Mouse (Mus musculus) forebrain, embryonic 11.5 days (tissue): ENCODE results near the gene Il1rapl1. TPM values are rescaled to one million over a fixed set of nuclear protein-coding genes. Genes with fewer than 3 reads are reported as not detected.
"Not testable (repeated sequence)": the region's sequence is repeated elsewhere in the genome, so short reads cannot be mapped to it uniquely, and the experiment has no call there.

Experiments
- ATAC-seq: fragments of 200-750 bp; cut with Nextera tagmentation; replicated peaks from 2 replicates; pipeline ENCODE4 v1.8.0; 2017; ENCODE audit warnings: moderate TSS enrichment; ENCODE audit not compliant: low FRiP score
- DNase-seq: peaks from one replicate; pipeline ENCODE4 v3.0.0-alpha.2; 2017; ENCODE audit warnings: low spot score
- H3K27ac ChIP-seq: fragments of 300-500 bp; sonication (generic); 2 replicates; pipeline ENCODE4 v1.5.1; 2014; ENCODE audit warnings: low read depth, low read length
- H3K27me3 ChIP-seq: fragments of 300-500 bp; sonication (generic); 2 replicates; pipeline ENCODE4 v1.6.1; 2014; ENCODE audit warnings: mild to moderate bottlenecking, low read length, mixed read lengths; ENCODE audit not compliant: control insufficient read depth, insufficient read depth
- H3K36me3 ChIP-seq: fragments of 300-500 bp; sonication (generic); 2 replicates; pipeline ENCODE4 v1.6.1; 2014; ENCODE audit warnings: mild to moderate bottlenecking, low read length, moderate library complexity, mixed read lengths; ENCODE audit not compliant: control insufficient read depth, insufficient read depth
- H3K4me1 ChIP-seq: fragments of 300-500 bp; sonication (generic); replicated peaks from 2 replicates; pipeline ENCODE4 v1.6.1; 2014; ENCODE audit warnings: low read length, mixed read lengths; ENCODE audit not compliant: control insufficient read depth, insufficient read depth
- H3K4me2 ChIP-seq: fragments of 300-500 bp; sonication (generic); 2 replicates; pipeline ENCODE4 v1.6.1; 2014; ENCODE audit warnings: low read depth, mild to moderate bottlenecking, low read length, moderate library complexity, mixed read lengths; ENCODE audit not compliant: severe bottlenecking
- H3K4me3 ChIP-seq: fragments of 300-500 bp; sonication (generic); 2 replicates; pipeline ENCODE4 v1.5.1; 2014; ENCODE audit warnings: low read depth, low read length
- H3K9ac ChIP-seq: fragments of 300-500 bp; sonication (generic); 2 replicates; pipeline ENCODE4 v1.6.1; 2014; ENCODE audit warnings: low read length
- H3K9me3 ChIP-seq: fragments of 300-500 bp; sonication (generic); 2 replicates; pipeline ENCODE4 v1.6.1; 2016; ENCODE audit warnings: low read length, mixed read lengths; ENCODE audit not compliant: control insufficient read depth
- WGBS: fragments of 180-500 bp; shearing (Covaris S2); extraction: QIAGEN DNeasy Blood & Tissue Kit; methylation state at CpG from one replicate; pipeline ENCODE4 v1.1.7; 2014; 5-methylcytosine and 5-hydroxymethylcytosine counted together
- polyA plus RNA-seq: library from polyadenylated mRNA; unstranded; fragments of >200 nt; fragmentation: Nextera tagmentation; extraction: Ambion mirVana; gene quantifications from 2 replicates; pipeline ENCODE4 v1.2.1, GENCODE M21; 2014

Gene Il1rapl1
- polyA plus RNA-seq, 1 experiment from 2014 or later, result 0.53 TPM

DNA sequence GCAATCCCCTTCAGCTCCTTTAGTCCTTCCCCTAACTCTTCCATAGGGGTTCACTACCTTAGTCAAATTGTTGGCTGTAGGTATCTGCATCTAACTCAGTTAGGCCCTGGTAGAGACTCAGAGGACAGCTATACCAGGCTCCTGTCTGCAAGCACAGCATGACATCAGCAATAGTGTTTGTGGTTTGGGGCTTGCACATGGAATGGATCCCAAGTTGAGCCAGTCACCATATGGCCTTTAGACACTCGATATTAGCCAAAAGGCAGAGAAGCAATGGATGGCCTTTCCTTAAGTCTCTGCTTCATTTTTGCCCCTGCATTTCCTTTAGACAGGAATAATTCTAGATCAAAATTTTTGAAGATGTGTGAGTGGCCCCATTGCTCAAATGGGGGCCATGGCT is 632.0 kb downstream of the Il1rapl1 start:
- Histone ChIP-seq H3K9ac (no peak overlapping the region), H3K36me3 (no peaks in the 10 kb centered on the region), H3K4me1 (no peaks in the 10 kb centered on the region), H3K4me3 (no peak overlapping the region), H3K27ac (no peak overlapping the region), H3K9me3 (no peaks in the 10 kb centered on the region), H3K27me3 (no peaks in the 10 kb centered on the region), H3K4me2 (no peak overlapping the region)
- no peak for ATAC-seq
- 84% methylated on average over 1 of the region's 1 CpGs for WGBS
- DNase-seq, result no peak

- not testable (repeated sequence) for H3K4me1 ChIP-seq, H3K4me3 ChIP-seq, H3K9ac ChIP-seq, H3K27me3 ChIP-seq, H3K4me2 ChIP-seq, H3K9me3 ChIP-seq, H3K27ac ChIP-seq, H3K36me3 ChIP-seq
- WGBS, result 78% methylated on average over 11 of the region's 11 CpGs
- peak; percentile 97 for DNase-seq
- ATAC-seq, result peak; percentile 81
Observed at GRCm38 (mm10) chrX:87238191-87238590, 877.3 kb downstream of the Il1rapl1 start.

- no peaks in the 10 kb centered on the region for H3K27me3 ChIP-seq
- H3K9me3 ChIP-seq, result no peaks in the 10 kb centered on the region
- H3K36me3 ChIP-seq, result no peaks in the 10 kb centered on the region
- no peak for ATAC-seq
- no peak overlapping the region for H3K4me2 ChIP-seq
- no peak overlapping the region for H3K9ac ChIP-seq
- no peak overlapping the region for H3K4me3 ChIP-seq
- no peak for DNase-seq
- no peaks in the 10 kb centered on the region for H3K4me1 ChIP-seq
- no peak overlapping the region for H3K27ac ChIP-seq
Observed at GRCm38 (mm10) chrX:87225280-87225679, 890.2 kb downstream of the Il1rapl1 start.

DNA sequence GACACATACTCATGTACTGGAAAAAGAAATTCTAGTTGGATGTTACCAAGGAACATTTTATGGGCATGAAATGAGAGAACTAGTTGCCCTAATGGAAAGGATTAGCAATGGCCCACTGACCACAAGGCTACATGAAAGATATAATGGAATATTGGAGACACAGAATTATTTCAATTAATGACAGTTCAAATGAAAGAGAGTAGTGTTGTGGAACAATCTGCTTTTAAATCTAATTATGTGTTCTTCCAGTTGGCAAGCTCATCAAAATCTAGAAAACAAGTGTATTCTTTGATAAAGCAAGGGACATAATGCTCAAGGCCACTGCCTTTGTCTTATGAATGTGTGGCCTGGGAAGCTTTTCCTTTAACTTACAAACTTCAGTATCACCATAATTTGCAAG is 1113.1 kb downstream of the Il1rapl1 start:
- no peaks in the 10 kb centered on the region for H3K27me3 ChIP-seq

DNA sequence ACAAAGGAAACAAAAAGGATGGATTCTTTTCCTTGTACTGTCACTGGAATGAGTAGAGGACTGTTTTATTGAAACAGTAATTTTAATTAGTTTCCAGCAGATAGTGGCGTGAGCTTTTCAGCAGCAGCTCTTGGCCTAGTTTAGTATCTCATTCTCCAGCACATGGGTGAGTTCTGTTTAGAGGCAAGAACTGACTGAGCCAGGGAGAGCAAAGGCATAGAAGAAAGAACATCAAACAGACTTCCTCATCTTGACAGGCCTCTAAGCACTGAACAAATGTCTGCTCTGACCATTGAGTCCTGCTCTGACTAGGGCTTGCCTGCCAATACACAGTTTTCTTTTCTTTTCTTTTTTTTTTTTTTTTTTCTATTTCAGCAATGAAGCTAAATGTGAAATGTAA is 1160.3 kb downstream of the Il1rapl1 start:
- no peak overlapping the region for H3K27ac ChIP-seq
- no peak overlapping the region for H3K9ac ChIP-seq
- no peaks in the 10 kb centered on the region for H3K4me1 ChIP-seq
- H3K27me3 ChIP-seq, result no peaks in the 10 kb centered on the region
- H3K4me3 ChIP-seq, result no peak overlapping the region
- 33% methylated on average over 1 of the region's 1 CpGs for WGBS
- no peak for ATAC-seq
- H3K4me2 ChIP-seq, result no peak overlapping the region
- no peak for DNase-seq
- H3K36me3 ChIP-seq, result no peaks in the 10 kb centered on the region
- no peaks in the 10 kb centered on the region for H3K9me3 ChIP-seq

More for the DNA sequence above, 1113.1 kb downstream of the Il1rapl1 start:
- no peaks in the 10 kb centered on the region for H3K4me1 ChIP-seq
- H3K36me3 ChIP-seq, result no peaks in the 10 kb centered on the region
- ATAC-seq (no peak), DNase-seq (no peak)
- no peak overlapping the region for H3K9ac ChIP-seq
- H3K27ac ChIP-seq, result no peak overlapping the region
- H3K9me3 ChIP-seq, result no peaks in the 10 kb centered on the region
- no peak overlapping the region for H3K4me2 ChIP-seq
- no peak overlapping the region for H3K4me3 ChIP-seq

DNA sequence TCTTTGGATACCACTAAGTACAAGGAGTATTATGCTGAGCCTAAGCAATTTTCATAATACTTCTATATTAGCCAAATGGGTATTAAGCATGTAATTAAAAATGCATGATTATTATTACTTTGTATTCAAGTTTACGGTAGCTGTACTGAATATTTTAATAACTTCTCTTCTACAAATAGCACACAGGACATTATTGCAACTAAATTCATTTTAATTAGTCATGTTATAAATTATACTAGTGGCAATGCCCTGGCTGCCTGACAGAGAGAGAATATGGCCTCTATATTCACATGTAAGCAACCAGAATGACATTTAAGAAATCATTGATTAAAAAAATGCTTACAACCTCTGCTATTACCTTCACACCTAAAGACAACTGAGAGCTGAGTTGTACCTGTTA is 1160.8 kb downstream of the Il1rapl1 start:
- Histone ChIP-seq H3K27me3 (no peaks in the 10 kb centered on the region), H3K4me1 (no peaks in the 10 kb centered on the region), H3K27ac (no peak overlapping the region), H3K9me3 (no peaks in the 10 kb centered on the region), H3K4me2 (no peak overlapping the region), H3K4me3 (no peak overlapping the region), H3K9ac (no peak overlapping the region), H3K36me3 (no peaks in the 10 kb centered on the region)
- ATAC-seq (no peak), DNase-seq (no peak)
- WGBS, result 87% methylated on average over 1 of the region's 1 CpGs

DNA sequence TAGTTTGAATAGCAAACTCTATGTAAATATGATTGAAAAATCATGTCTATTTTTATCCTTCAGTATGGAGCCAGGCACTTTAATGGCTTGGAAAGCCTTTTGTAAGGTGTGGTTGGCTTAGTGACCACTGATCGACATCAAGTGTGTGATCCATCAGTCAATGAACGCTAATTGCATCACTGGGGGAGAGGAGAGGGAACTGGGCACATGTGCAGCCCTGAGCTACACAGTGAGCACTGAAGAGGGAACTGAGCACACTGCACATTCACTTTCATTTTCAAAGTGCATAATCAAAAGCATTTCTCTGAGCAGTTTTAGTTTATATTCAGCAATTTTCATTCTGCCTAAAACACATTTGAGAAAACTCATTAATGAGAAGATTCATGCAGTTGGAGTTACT is 1164.5 kb downstream of the Il1rapl1 start:
- no peak overlapping the region for H3K4me2 ChIP-seq
- no peaks in the 10 kb centered on the region for H3K27me3 ChIP-seq
- H3K4me3 ChIP-seq, result no peak overlapping the region
- H3K27ac ChIP-seq, result no peak overlapping the region
- H3K9ac ChIP-seq, result no peak overlapping the region
- no peaks in the 10 kb centered on the region for H3K9me3 ChIP-seq
- no peaks in the 10 kb centered on the region for H3K36me3 ChIP-seq
- 54% methylated on average over 2 of the region's 2 CpGs for WGBS
- no peaks in the 10 kb centered on the region for H3K4me1 ChIP-seq
- ATAC-seq (no peak), DNase-seq (no peak)

- no peak overlapping the region for H3K9ac ChIP-seq
- no peak overlapping the region for H3K4me3 ChIP-seq
- H3K36me3 ChIP-seq, result no peaks in the 10 kb centered on the region
- H3K4me2 ChIP-seq, result no peak overlapping the region
- H3K27ac ChIP-seq, result no peak overlapping the region
- no peaks in the 10 kb centered on the region for H3K4me1 ChIP-seq
- H3K9me3 ChIP-seq, result no peaks in the 10 kb centered on the region
- ATAC-seq, result no peak
- no peaks in the 10 kb centered on the region for H3K27me3 ChIP-seq
- no peak for DNase-seq
Observed at GRCm38 (mm10) chrX:86949112-86949511, 1166.3 kb downstream of the Il1rapl1 start.

DNA sequence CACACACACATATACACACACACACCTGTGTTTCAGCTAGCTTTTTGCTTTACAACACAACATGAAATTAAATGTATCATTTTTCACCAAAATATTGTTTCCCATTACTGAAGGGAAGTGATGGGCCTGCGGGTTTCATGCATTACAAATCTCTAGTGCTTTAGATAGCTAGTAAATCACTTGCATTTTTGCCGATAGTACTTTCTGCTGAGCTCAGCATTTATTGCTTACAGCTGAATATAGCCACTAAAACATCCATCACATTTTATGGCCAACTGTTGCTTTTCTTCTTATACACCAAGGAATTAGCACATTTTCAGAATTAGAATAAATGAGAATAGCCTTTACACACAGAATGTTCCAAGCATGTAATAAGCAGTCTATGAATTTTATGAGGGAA is 1260.6 kb downstream of the Il1rapl1 start:
- Histone ChIP-seq H3K9ac (no peak overlapping the region), H3K27me3 (no peaks in the 10 kb centered on the region), H3K36me3 (no peaks in the 10 kb centered on the region), H3K27ac (no peak overlapping the region), H3K4me1 (no peaks in the 10 kb centered on the region), H3K4me3 (no peak overlapping the region), H3K9me3 (no peaks in the 10 kb centered on the region), H3K4me2 (no peak overlapping the region)
- DNase-seq, result no peak
- no peak for ATAC-seq
- 87% methylated on average over 2 of the region's 2 CpGs for WGBS
